9 mouse cellular contexts compared by ENCODE assay signal in genomic region chrX:129750606-129751005, GRCm38 (mm10). TPM values are rescaled to one million over a fixed set of nuclear protein-coding genes. Genes with fewer than 3 reads are reported as not detected.
A peak's percentile ranks its signal among the peaks of the same experiment; 100 is the strongest.
DNase-seq lines count a peak whose midpoint lies in the region; ATAC-seq and TF ChIP-seq lines count a peak whose summit lies in the region.
"Had no signal": no experiment of that assay in that cellular context is flagged by ENCODE, and none has a peak within 500 bp of the region (broad histone marks: within the 10 kb centered on the region; RNA-seq: fewer than 3 reads in every experiment).

No protein-coding gene starts in this region.

- no peaks in the 10 kb centered on the region for H3K9me3 ChIP-seq in hindbrain, embryonic 13.5 days

- WGBS in heart, adult 2 months = 13% methylated on average over 6 of the region's 6 CpGs
- WGBS in hindbrain, embryonic 13.5 days = 12% methylated on average over 6 of the region's 6 CpGs

- no peak for TF ChIP-seq POLR2A in heart, adult 2 months (IDR thresholded peaks at IDR 0.05; ENCODE audit: insufficient read depth, low read depth, low read length)

- peak; percentile 12; the same call in 1 of the 2 replicates for ATAC-seq in hindbrain, embryonic 13.5 days (ENCODE audit: low FRiP score)
- ATAC-seq in megakaryocyte, adult 5-6 weeks (ENCODE audit: poor library complexity, severe bottlenecking) = peak; percentile 63

- TF ChIP-seq EP300 in heart, adult 2 months (IDR thresholded peaks at IDR 0.05; ENCODE audit: insufficient read depth, low read depth, low read length) = no peak

- H3K36me3 ChIP-seq in heart, adult 2 months (ENCODE audit: control insufficient read depth, insufficient read depth, low read length) = no peaks in the 10 kb centered on the region
- H3K36me3 ChIP-seq in hindbrain, embryonic 13.5 days = no peaks in the 10 kb centered on the region

- H3K9ac ChIP-seq in heart, adult 2 months (ENCODE audit: low read depth, low read length) = peak overlapping the region; percentile 94
- peak overlapping the region; percentile 73 for H3K9ac ChIP-seq in hindbrain, embryonic 13.5 days

- peak overlapping the region; percentile 78 for H3K27ac ChIP-seq in heart, adult 2 months
- H3K27ac ChIP-seq in brown adipose tissue, adult 24 weeks (replicated peaks; ENCODE audit: low read depth, low read length) = peak overlapping the region; percentile 89
- no peak overlapping the region for H3K27ac ChIP-seq in hindbrain, embryonic 13.5 days

- DNase-seq in heart, adult 2 months = peak in 1 of 2 experiments; percentile 14
- DNase-seq in heart, postnatal 14 days = no peak
- DNase-seq in left cerebral cortex, postnatal 10 days (ENCODE audit: extremely low spot score in 1 of 2, low spot score in 2 of 2) = no peak
- DNase-seq in cerebellum, adult 18-20 months = no peak
- no peak for DNase-seq in cerebellum, postnatal 10 days

- TF ChIP-seq CTCF in heart, adult 2 months (IDR thresholded peaks at IDR 0.05) = no peak

- intact Hi-C loops in heart, adult 2 months (cut with DNase I) = no loop called here
- intact Hi-C loops in heart, postnatal 14 days (cut with DNase I) = no loop called here
- intact Hi-C loops in left cerebral cortex, postnatal 10 days (cut with DNase I) = no loop called here

- no peaks in the 10 kb centered on the region for H3K27me3 ChIP-seq in heart, adult 2 months (ENCODE audit: control insufficient read depth, insufficient read depth, low read length)
- H3K27me3 ChIP-seq in hindbrain, embryonic 13.5 days = no peaks in the 10 kb centered on the region

- peak overlapping the region; percentile 61 for H3K4me3 ChIP-seq in heart, adult 2 months
- H3K4me3 ChIP-seq in brown adipose tissue, adult 24 weeks (ENCODE audit: insufficient read depth, low read depth, low read length) = peak overlapping the region; percentile 99
- peak overlapping the region; percentile 54 for H3K4me3 ChIP-seq in hindbrain, embryonic 13.5 days

- H3K79me2 ChIP-seq in heart, adult 2 months (replicated peaks; ENCODE audit: control insufficient read depth, insufficient read depth, low read length) = no peaks in the 10 kb centered on the region

- H3K4me2 ChIP-seq in hindbrain, embryonic 13.5 days = peak overlapping the region; percentile 58

- peaks cover 1% of the 10 kb centered on the region; the same call in 1 of the 2 replicates for H3K4me1 ChIP-seq in heart, adult 2 months (ENCODE audit: control insufficient read depth, insufficient read depth, low read length)
- no peaks in the 10 kb centered on the region; the same call in 1 of the 2 replicates for H3K4me1 ChIP-seq in brown adipose tissue, adult 24 weeks (ENCODE audit: control insufficient read depth, insufficient read depth, insufficient read length, low read length)
- H3K4me1 ChIP-seq in hindbrain, embryonic 13.5 days (replicated peaks) = no peaks in the 10 kb centered on the region

RNA-seq across cellular contexts. Expression of gene Diaph2, which starts 1.1 kb away (rescaled TPM):
- total RNA-seq in heart, adult 2 months (2021) = 10 to 100 TPM; 10.7 to 13.5 TPM
- 3.5 and 6.4 TPM in 2 replicates for polyA plus RNA-seq in heart, adult 2 months (2012; rRNA removed)
- total RNA-seq in heart, postnatal 14 days (2021) = 10 to 100 TPM; 14.7 to 15.2 TPM
- polyA plus RNA-seq in brown adipose tissue, adult 24 weeks (2012; ENCODE audit: insufficient read depth, insufficient read length, missing spikeins) = 6.7 and 9.9 TPM in 2 replicates
- polyA plus RNA-seq in hindbrain, embryonic 13.5 days (2015; fragmentation: Nextera tagmentation; extraction: Ambion mirVana) = 4.0 and 4.7 TPM in 2 replicates
- total RNA-seq in megakaryocyte, adult 5-6 weeks (2015) = 71.5 and 75.0 TPM in 2 replicates
- total RNA-seq in megakaryocyte, adult 5-6 weeks (2017) = 33.8 and 36.5 TPM in 2 replicates
- 10 to 100 TPM; 14.7 to 14.9 TPM for total RNA-seq in left cerebral cortex, postnatal 10 days (2021)
- total RNA-seq: MEL had no signal
